Mouse (Mus musculus): Measurements from ENCODE around the gene Lmcd1. TPM values are rescaled to one million over a fixed set of nuclear protein-coding genes. Genes with fewer than 3 reads are reported as not detected.

The Lmcd1 gene
- total and polyA plus RNA-seq, 3 experiments = 29.2 to 46.7 (median 37.5) TPM

DNA sequence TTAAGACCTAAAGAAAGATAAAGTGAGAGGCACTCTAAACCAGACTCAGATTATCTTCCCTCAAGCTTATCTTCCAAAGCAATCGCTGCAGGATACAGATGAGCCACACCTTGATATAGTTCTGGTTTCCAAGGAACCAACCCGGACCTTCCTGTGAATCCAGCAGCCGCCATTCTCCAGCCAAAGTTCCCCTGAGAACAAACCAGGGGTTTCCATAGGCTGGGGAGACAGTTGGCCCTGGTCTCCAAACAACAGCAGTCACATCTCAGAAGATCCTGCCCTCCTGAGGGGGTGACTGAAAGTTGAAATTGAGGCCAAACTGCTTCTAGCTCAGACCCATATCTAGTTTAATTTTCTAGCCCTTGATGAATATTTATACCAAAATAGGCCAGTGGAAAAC, 14.7 kb downstream of the Lmcd1 start:
- peak in 1 of 2 experiments; percentile 14 for DNase-seq
- H3K36me3 ChIP-seq (ENCODE audit: control insufficient read depth, insufficient read depth, low read length) = peaks cover 34% of the 10 kb centered on the region
- peak overlapping the region; percentile 50 for H3K27ac ChIP-seq
- no peaks in the 10 kb centered on the region for H3K27me3 ChIP-seq (ENCODE audit: control insufficient read depth, insufficient read depth, low read length)
- H3K4me3 ChIP-seq = no peak overlapping the region
- H3K9ac ChIP-seq (ENCODE audit: low read depth, low read length) = no peak overlapping the region
- intact Hi-C loops (cut with DNase I) = loop anchor here (5.0 kb wide), 1 partner anchor 76 kb away; no protein-coding TSS in a partner anchor
- TF ChIP-seq EP300 (IDR thresholded peaks at IDR 0.05; ENCODE audit: insufficient read depth, low read depth, low read length) (no peak), POLR2A (IDR thresholded peaks at IDR 0.05; ENCODE audit: insufficient read depth, low read depth, low read length) (no peak), CTCF (IDR thresholded peaks at IDR 0.05) (no peak)
- WGBS = 29% methylated on average over 3 of the region's 3 CpGs
- peaks cover 1% of the 10 kb centered on the region; the same call in 1 of the 2 replicates for H3K79me2 ChIP-seq (replicated peaks; ENCODE audit: control insufficient read depth, insufficient read depth, low read length)
- peaks cover 16% of the 10 kb centered on the region for H3K4me1 ChIP-seq (ENCODE audit: control insufficient read depth, insufficient read depth, low read length)

DNA sequence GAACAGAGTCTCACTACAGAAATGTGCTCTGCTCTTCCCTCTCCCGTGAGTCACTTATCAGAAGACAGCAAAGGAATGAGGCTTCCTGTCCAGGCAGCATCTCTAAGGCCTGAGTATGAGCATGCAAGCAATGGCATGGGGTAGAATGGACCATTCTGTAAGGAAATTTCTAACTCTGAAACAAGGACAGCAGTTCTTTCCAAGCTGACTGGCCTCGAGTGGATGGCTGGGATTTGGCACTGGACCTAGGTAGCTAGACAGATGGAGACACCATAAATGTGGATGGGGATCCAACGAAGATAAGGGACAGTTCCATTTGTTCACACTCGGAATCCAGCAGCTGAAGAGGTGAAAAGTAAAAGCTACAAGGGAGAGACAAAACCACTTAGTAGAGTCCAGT, 17.6 kb downstream of the Lmcd1 start:
- Histone ChIP-seq H3K4me1 (ENCODE audit: control insufficient read depth, insufficient read depth, low read length) (peaks cover 22% of the 10 kb centered on the region), H3K79me2 (replicated peaks; ENCODE audit: control insufficient read depth, insufficient read depth, low read length) (peaks cover 1% of the 10 kb centered on the region; the same call in 1 of the 2 replicates), H3K9ac (ENCODE audit: low read depth, low read length) (no peak overlapping the region), H3K36me3 (ENCODE audit: control insufficient read depth, insufficient read depth, low read length) (peaks cover 32% of the 10 kb centered on the region), H3K27me3 (ENCODE audit: control insufficient read depth, insufficient read depth, low read length) (no peaks in the 10 kb centered on the region), H3K27ac (no peak overlapping the region), H3K4me3 (no peak overlapping the region)
- TF ChIP-seq POLR2A (IDR thresholded peaks at IDR 0.05; ENCODE audit: insufficient read depth, low read depth, low read length) = no peak
- no peak for TF ChIP-seq EP300 (IDR thresholded peaks at IDR 0.05; ENCODE audit: insufficient read depth, low read depth, low read length)
- TF ChIP-seq CTCF (IDR thresholded peaks at IDR 0.05) = no peak
- intact Hi-C loops (cut with DNase I) = no loop called here
- 54% methylated on average over 4 of the region's 4 CpGs for WGBS
- DNase-seq = no peak

DNA sequence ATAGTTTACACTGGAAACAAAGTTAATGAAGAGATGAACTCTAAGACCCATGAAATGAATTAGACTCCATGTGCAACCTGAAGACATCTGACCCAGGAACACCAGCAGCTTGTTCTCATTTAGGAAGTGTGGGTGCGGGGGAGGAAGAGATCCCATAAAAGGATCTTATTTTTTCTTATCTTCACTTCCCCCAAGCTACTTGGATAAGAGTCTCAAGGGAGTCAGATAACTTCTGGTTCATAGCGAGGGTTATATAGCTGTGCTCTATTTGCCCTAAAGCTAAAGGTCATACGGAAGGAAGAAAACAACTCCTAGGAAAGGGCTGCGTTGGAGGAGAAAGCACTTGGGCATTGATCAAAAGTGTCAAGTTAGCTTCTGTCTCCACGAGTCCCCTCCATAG, 19.8 kb downstream of the Lmcd1 start:
- no peak for DNase-seq
- H3K27ac ChIP-seq = no peak overlapping the region
- H3K27me3 ChIP-seq (ENCODE audit: control insufficient read depth, insufficient read depth, low read length) = no peaks in the 10 kb centered on the region
- peaks cover 1% of the 10 kb centered on the region; the same call in 1 of the 2 replicates for H3K79me2 ChIP-seq (replicated peaks; ENCODE audit: control insufficient read depth, insufficient read depth, low read length)
- H3K4me3 ChIP-seq = no peak overlapping the region
- 29% methylated on average over 5 of the region's 5 CpGs for WGBS
- peaks cover 34% of the 10 kb centered on the region for H3K36me3 ChIP-seq (ENCODE audit: control insufficient read depth, insufficient read depth, low read length)
- H3K9ac ChIP-seq (ENCODE audit: low read depth, low read length) = no peak overlapping the region
- no peak for TF ChIP-seq EP300 (IDR thresholded peaks at IDR 0.05; ENCODE audit: insufficient read depth, low read depth, low read length)
- TF ChIP-seq POLR2A (IDR thresholded peaks at IDR 0.05; ENCODE audit: insufficient read depth, low read depth, low read length) = no peak
- no peak for TF ChIP-seq CTCF (IDR thresholded peaks at IDR 0.05)
- intact Hi-C loops (cut with DNase I) = no loop called here
- peaks cover 16% of the 10 kb centered on the region for H3K4me1 ChIP-seq (ENCODE audit: control insufficient read depth, insufficient read depth, low read length)

DNA sequence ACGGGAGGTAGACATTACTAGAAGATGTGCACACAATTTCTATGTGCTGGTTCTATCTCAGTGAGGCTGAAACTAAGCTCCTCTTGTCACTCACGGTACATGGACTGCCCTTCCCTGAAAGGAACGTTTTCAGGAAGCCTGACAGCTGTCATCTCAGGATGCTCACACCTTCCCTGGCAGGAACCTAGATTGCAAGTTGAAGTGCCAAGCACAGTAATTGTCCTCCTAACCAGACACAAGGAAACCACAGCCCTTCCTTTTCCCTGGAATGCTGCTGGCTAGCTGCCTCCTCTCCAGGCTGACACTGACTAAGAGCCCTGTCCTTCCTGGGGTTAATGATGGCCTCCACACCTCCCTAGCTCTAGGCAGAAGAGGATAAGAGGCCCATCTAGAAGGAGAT, 21.7 kb downstream of the Lmcd1 start:
- 36% methylated on average over 3 of the region's 3 CpGs for WGBS
- Histone ChIP-seq H3K4me1 (ENCODE audit: control insufficient read depth, insufficient read depth, low read length) (peaks cover 16% of the 10 kb centered on the region), H3K4me3 (no peak overlapping the region), H3K27ac (no peak overlapping the region; the same call in 1 of the 2 replicates), H3K9ac (ENCODE audit: low read depth, low read length) (no peak overlapping the region), H3K79me2 (replicated peaks; ENCODE audit: control insufficient read depth, insufficient read depth, low read length) (peaks cover 1% of the 10 kb centered on the region; the same call in 1 of the 2 replicates), H3K27me3 (ENCODE audit: control insufficient read depth, insufficient read depth, low read length) (no peaks in the 10 kb centered on the region), H3K36me3 (ENCODE audit: control insufficient read depth, insufficient read depth, low read length) (peaks cover 30% of the 10 kb centered on the region)
- TF ChIP-seq POLR2A (IDR thresholded peaks at IDR 0.05; ENCODE audit: insufficient read depth, low read depth, low read length) (no peak), EP300 (IDR thresholded peaks at IDR 0.05; ENCODE audit: insufficient read depth, low read depth, low read length) (peak; percentile 89; the same call in 1 of the 2 replicates), CTCF (IDR thresholded peaks at IDR 0.05) (no peak)
- intact Hi-C loops (cut with DNase I) = no loop called here
- peak in 1 of 2 experiments; percentile 63 for DNase-seq

DNA sequence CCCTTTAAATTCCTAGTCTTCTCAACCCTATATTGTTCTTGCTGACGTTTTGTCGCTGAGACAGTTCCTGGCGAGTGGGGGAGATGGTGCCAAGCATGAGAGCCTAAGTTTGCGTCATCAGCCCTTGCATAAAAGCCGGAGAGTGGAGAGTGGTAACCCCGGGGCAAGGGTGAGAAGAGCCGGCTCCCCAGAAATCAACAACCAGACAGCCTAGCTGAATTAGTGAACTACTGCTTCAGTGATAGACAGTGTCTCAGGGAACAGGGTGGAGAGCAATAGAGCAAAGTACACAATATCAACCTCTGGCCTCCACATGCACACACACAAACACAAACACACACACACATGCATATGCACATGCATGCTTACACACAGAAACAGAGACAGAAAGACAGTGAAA, 26.6 kb downstream of the Lmcd1 start:
- H3K36me3 ChIP-seq (ENCODE audit: control insufficient read depth, insufficient read depth, low read length) = peaks cover 33% of the 10 kb centered on the region
- 86% methylated on average over 7 of the region's 7 CpGs for WGBS
- H3K4me3 ChIP-seq = no peak overlapping the region
- no peak overlapping the region for H3K27ac ChIP-seq
- H3K9ac ChIP-seq (ENCODE audit: low read depth, low read length) = no peak overlapping the region
- no peaks in the 10 kb centered on the region for H3K27me3 ChIP-seq (ENCODE audit: control insufficient read depth, insufficient read depth, low read length)
- no peaks in the 10 kb centered on the region for H3K79me2 ChIP-seq (replicated peaks; ENCODE audit: control insufficient read depth, insufficient read depth, low read length)
- intact Hi-C loops (cut with DNase I) = loop anchor here (5.0 kb wide), 1 partner anchor 62 kb away; no protein-coding TSS in a partner anchor
- TF ChIP-seq CTCF (IDR thresholded peaks at IDR 0.05) (no peak), POLR2A (IDR thresholded peaks at IDR 0.05; ENCODE audit: insufficient read depth, low read depth, low read length) (no peak)
- DNase-seq = no peak
- H3K4me1 ChIP-seq (ENCODE audit: control insufficient read depth, insufficient read depth, low read length) = peaks cover 17% of the 10 kb centered on the region

DNA sequence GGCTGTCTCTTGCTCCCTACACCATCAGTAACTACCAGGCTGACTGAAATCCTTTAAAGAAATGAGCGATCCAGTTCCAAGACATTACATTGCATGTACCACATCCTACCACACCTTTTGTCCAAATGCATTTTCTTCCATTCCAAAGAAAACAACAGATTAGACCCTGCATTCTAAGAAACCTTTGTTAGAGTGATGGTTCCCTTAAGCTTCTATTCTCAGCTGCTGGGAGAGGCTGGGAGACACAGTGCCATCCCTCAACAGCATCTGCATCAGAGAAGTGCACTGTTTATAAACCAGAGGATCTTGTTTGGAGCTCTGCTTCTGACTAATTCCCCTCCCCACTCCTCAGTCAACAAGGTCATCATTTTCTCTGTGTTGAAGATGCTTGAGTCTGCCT, 27.1 kb downstream of the Lmcd1 start:
- Histone ChIP-seq H3K36me3 (ENCODE audit: control insufficient read depth, insufficient read depth, low read length) (peaks cover 35% of the 10 kb centered on the region), H3K27me3 (ENCODE audit: control insufficient read depth, insufficient read depth, low read length) (no peaks in the 10 kb centered on the region), H3K4me3 (no peak overlapping the region), H3K4me1 (ENCODE audit: control insufficient read depth, insufficient read depth, low read length) (peaks cover 17% of the 10 kb centered on the region), H3K79me2 (replicated peaks; ENCODE audit: control insufficient read depth, insufficient read depth, low read length) (no peaks in the 10 kb centered on the region), H3K9ac (ENCODE audit: low read depth, low read length) (no peak overlapping the region), H3K27ac (no peak overlapping the region)
- no peak for DNase-seq
- no peak for TF ChIP-seq CTCF (IDR thresholded peaks at IDR 0.05)
- no peak for TF ChIP-seq POLR2A (IDR thresholded peaks at IDR 0.05; ENCODE audit: insufficient read depth, low read depth, low read length)
- TF ChIP-seq EP300 (IDR thresholded peaks at IDR 0.05; ENCODE audit: insufficient read depth, low read depth, low read length) = no peak
- intact Hi-C loops (cut with DNase I) = loop anchor here (5.0 kb wide), 1 partner anchor 62 kb away; no protein-coding TSS in a partner anchor
- WGBS = 78% methylated on average over 1 of the region's 1 CpGs

Measured in heart, adult 2 months (tissue).